Mouse (Mus musculus) liver, embryonic 14.5 days (tissue): Measurements from ENCODE around the gene Mrgprg. TPM values are rescaled to one million over a fixed set of nuclear protein-coding genes. Genes with fewer than 3 reads are reported as not detected.

Experiments
- ATAC-seq: fragments of 200-750 bp; cut with Nextera tagmentation; 2 replicates; pipeline ENCODE4 v1.8.0; 2017; ENCODE audit warnings: moderate number of reproducible peaks, mild to moderate bottlenecking, moderate library complexity; ENCODE audit not compliant: insufficient read depth
- DNase-seq, 3 experiments: peaks; one replicate each; pipeline ENCODE4 v3.0.0-alpha.2; 2012 to 2013; ENCODE audit warnings: low read depth in 3 of 3, low spot score in 3 of 3
- H3K27ac ChIP-seq: fragments of 300-500 bp; sonication (generic); 2 replicates; pipeline ENCODE4 v1.5.1; 2014; ENCODE audit warnings: moderate library complexity, mild to moderate bottlenecking, control low read depth, inconsistent platforms
- H3K27me3 ChIP-seq: fragments of 300-500 bp; sonication (generic); 2 replicates; pipeline ENCODE4 v1.6.1; 2014; ENCODE audit warnings: mild to moderate bottlenecking, low read length, moderate library complexity; ENCODE audit not compliant: control insufficient read depth, insufficient read depth
- H3K36me3 ChIP-seq: fragments of 300-500 bp; sonication (generic); replicated peaks from 2 replicates; pipeline ENCODE4 v1.6.1; 2014; ENCODE audit warnings: low read depth; ENCODE audit not compliant: control insufficient read depth, insufficient read depth
- H3K4me1 ChIP-seq, 2 experiments: fragments of 200-500 bp in 1 of 2; fragments of 300-500 bp in 1 of 2; sonication (generic) in 1 of 2; replicated peaks; 2 replicates each; pipeline ENCODE4 v1.6.1; 2012 to 2014; ENCODE audit warnings: antibody characterized with exemption in 1 of 2, inconsistent platforms in 1 of 2, low read length in 1 of 2; ENCODE audit not compliant: control insufficient read depth in 2 of 2, insufficient read depth in 2 of 2
- H3K4me2 ChIP-seq: fragments of 300-500 bp; sonication (generic); 2 replicates; pipeline ENCODE4 v1.6.1; 2014; ENCODE audit warnings: low read depth, mild to moderate bottlenecking, control low read depth, moderate library complexity
- H3K4me3 ChIP-seq, 2 experiments: fragments of 200-500 bp in 1 of 2; fragments of 300-500 bp in 1 of 2; sonication (generic) in 1 of 2; 2 replicates each; pipeline ENCODE4 v1.5.1; 2012 to 2014; ENCODE audit warnings: low read depth in 2 of 2, low read length in 2 of 2, mild to moderate bottlenecking in 2 of 2, control low read depth in 1 of 2, inconsistent platforms in 1 of 2, moderate library complexity in 1 of 2; ENCODE audit not compliant: insufficient read depth in 1 of 2
- H3K9ac ChIP-seq: fragments of 300-500 bp; sonication (generic); replicated peaks from 2 replicates; pipeline ENCODE4 v1.6.1; 2014; ENCODE audit warnings: mild to moderate bottlenecking, control low read depth, moderate library complexity
- H3K9me3 ChIP-seq: fragments of 300-500 bp; sonication (generic); 2 replicates; pipeline ENCODE4 v1.6.1; 2016; ENCODE audit warnings: low read length, mixed read lengths; ENCODE audit not compliant: control insufficient read depth
- CTCF ChIP-seq: IDR thresholded peaks from 2 replicates; pipeline ENCODE4 v1.5.1; 2016; ENCODE audit warnings: antibody characterized with exemption, low read depth, control low read depth
- EP300 ChIP-seq: IDR thresholded peaks from 2 replicates; pipeline ENCODE4 v1.6.1; 2016; ENCODE audit warnings: antibody characterized with exemption, low read depth
- WGBS: fragments of 180-500 bp; shearing (Covaris S2); extraction: QIAGEN DNeasy Blood & Tissue Kit; methylation state at CpG from one replicate; pipeline ENCODE4 v1.1.7; 2014; ENCODE audit not compliant: insufficient replicate concordance; 5-methylcytosine and 5-hydroxymethylcytosine counted together
- polyA plus RNA-seq, 2 experiments: library from polyadenylated mRNA; depleted of rRNA in 1 of 2; stranded (reverse) in 1 of 2; unstranded in 1 of 2; fragments of >200 nt; fragmentation: Nextera tagmentation in 1 of 2; extraction: Ambion mirVana in 1 of 2; gene quantifications; 2 replicates each; pipeline versions ENCODE4 v1.2.1 to v1.2.3; 2012 to 2014

Mrgprg gene
- polyA plus RNA-seq, 2 experiments, result not detected

GRCm38 (mm10) chr7:143764876-143765530 lies 1.8 kb downstream of the Mrgprg start:
- ATAC-seq, result no peak
- H3K4me1 ChIP-seq, result peaks cover 0 to 3% of the 10 kb centered on the region in 2 experiments; a peak in 1 of 4 replicates
- H3K36me3 ChIP-seq, result no peaks in the 10 kb centered on the region
- no peak overlapping the region for H3K27ac ChIP-seq
- no peak overlapping the region for H3K4me2 ChIP-seq
- TF ChIP-seq CTCF, result no peak
- no peak for TF ChIP-seq EP300
- no peak overlapping the region for H3K9ac ChIP-seq
- H3K9me3 ChIP-seq, result no peaks in the 10 kb centered on the region
- DNase-seq, result no peak
- H3K27me3 ChIP-seq, result peaks cover 3% of the 10 kb centered on the region; the same call in 1 of the 2 replicates
- no peak overlapping the region for H3K4me3 ChIP-seq
- WGBS, result 33% methylated on average over 19 of the region's 19 CpGs

- WGBS, result 11% methylated on average over 3 of the region's 3 CpGs
- no peak overlapping the region for H3K4me3 ChIP-seq
- ATAC-seq, result no peak
- TF ChIP-seq CTCF (peak; percentile 80), EP300 (no peak)
- H3K36me3 ChIP-seq, result no peaks in the 10 kb centered on the region
- H3K4me1 ChIP-seq, result no peaks in the 10 kb centered on the region
- peaks cover 3% of the 10 kb centered on the region; the same call in 1 of the 2 replicates for H3K27me3 ChIP-seq
- no peak overlapping the region for H3K27ac ChIP-seq
- H3K4me2 ChIP-seq, result no peak overlapping the region
- peak in 1 of 3 experiments; percentile 13 for DNase-seq
- no peaks in the 10 kb centered on the region for H3K9me3 ChIP-seq
- no peak overlapping the region for H3K9ac ChIP-seq
These were observed 3.0 kb downstream of the Mrgprg start for GRCm38 (mm10) chr7:143763794-143764193.

- Histone ChIP-seq H3K27me3 (no peaks in the 10 kb centered on the region; the same call in 1 of the 2 replicates), H3K4me2 (no peak overlapping the region), H3K36me3 (no peaks in the 10 kb centered on the region), H3K9me3 (no peaks in the 10 kb centered on the region), H3K27ac (no peak overlapping the region), H3K9ac (no peak overlapping the region), H3K4me3 (no peak overlapping the region), H3K4me1 (peaks cover 0 to 2% of the 10 kb centered on the region in 2 experiments; a peak in 1 of 4 replicates)
- 36% methylated on average over 3 of the region's 3 CpGs for WGBS
- ATAC-seq (no peak), DNase-seq (no peak)
- TF ChIP-seq EP300, result no peak
- TF ChIP-seq CTCF, result no peak
These were observed 7.8 kb downstream of the Mrgprg start for GRCm38 (mm10) chr7:143758956-143759355.

GRCm38 (mm10) chr7:143757696-143758095 lies 9.1 kb downstream of the Mrgprg start:
- Histone ChIP-seq H3K9me3 (no peaks in the 10 kb centered on the region), H3K36me3 (no peaks in the 10 kb centered on the region), H3K27ac (no peak overlapping the region), H3K4me1 (peaks cover 0 to 2% of the 10 kb centered on the region in 2 experiments; a peak in 1 of 4 replicates), H3K27me3 (no peaks in the 10 kb centered on the region; the same call in 1 of the 2 replicates), H3K9ac (no peak overlapping the region), H3K4me3 (no peak overlapping the region), H3K4me2 (no peak overlapping the region)
- no peak for TF ChIP-seq CTCF
- TF ChIP-seq EP300, result no peak
- WGBS, result 36% methylated on average over 3 of the region's 3 CpGs
- ATAC-seq (no peak), DNase-seq (no peak)

GRCm38 (mm10) chr7:143757027-143757390 lies 9.8 kb downstream of the Mrgprg start:
- peak; percentile 69; the same call in 1 of the 2 replicates for ATAC-seq
- under 1% methylated on average over 15 of the region's 15 CpGs for WGBS
- peak in 2 of 3 experiments; percentile 29 to 30 for DNase-seq
- no peaks in the 10 kb centered on the region for H3K9me3 ChIP-seq
- H3K27ac ChIP-seq, result no peak overlapping the region
- peaks cover 0 to 2% of the 10 kb centered on the region in 2 experiments; a peak in 1 of 4 replicates for H3K4me1 ChIP-seq
- no peaks in the 10 kb centered on the region for H3K36me3 ChIP-seq
- H3K4me3 ChIP-seq, result no peak overlapping the region
- no peak for TF ChIP-seq CTCF
- TF ChIP-seq EP300, result no peak
- H3K27me3 ChIP-seq, result no peaks in the 10 kb centered on the region; the same call in 1 of the 2 replicates
- H3K4me2 ChIP-seq, result peak overlapping the region; percentile 53
- H3K9ac ChIP-seq, result no peak overlapping the region
